Mouse (Mus musculus) limb, embryonic 11.5 days (tissue): ENCODE results near the gene Agbl1. TPM values are rescaled to one million over a fixed set of nuclear protein-coding genes. Genes with fewer than 3 reads are reported as not detected.
"Not testable (repeated sequence)": the region's sequence is repeated elsewhere in the genome, so short reads cannot be mapped to it uniquely, and the experiment has no call there.

Experiments used
- ATAC-seq: fragments of 200-750 bp; cut with Nextera tagmentation; 2 replicates; pipeline ENCODE4 v1.8.0; 2017; ENCODE audit warnings: low read depth; ENCODE audit not compliant: insufficient number of reproducible peaks, low FRiP score, low TSS enrichment
- DNase-seq: peaks from one replicate; pipeline ENCODE4 v3.0.0-alpha.2; 2015; ENCODE audit warnings: low spot score
- H3K27ac ChIP-seq: fragments of 300-500 bp; sonication (generic); replicated peaks from 2 replicates; pipeline ENCODE4 v1.5.1; 2014; ENCODE audit warnings: low read depth, mild to moderate bottlenecking, low read length
- H3K27me3 ChIP-seq: fragments of 300-500 bp; sonication (generic); 2 replicates; pipeline ENCODE4 v1.6.1; 2014; ENCODE audit warnings: mild to moderate bottlenecking, low read length, mixed read lengths; ENCODE audit not compliant: control insufficient read depth, insufficient read depth
- H3K36me3 ChIP-seq: fragments of 300-500 bp; sonication (generic); 2 replicates; pipeline ENCODE4 v1.6.1; 2014; ENCODE audit warnings: mild to moderate bottlenecking, low read length, moderate library complexity, mixed read lengths; ENCODE audit not compliant: control insufficient read depth, insufficient read depth
- H3K4me1 ChIP-seq: fragments of 300-500 bp; sonication (generic); 2 replicates; pipeline ENCODE4 v1.6.1; 2014; ENCODE audit warnings: low read length, mixed read lengths; ENCODE audit not compliant: control insufficient read depth, insufficient read depth
- H3K4me2 ChIP-seq: fragments of 300-500 bp; sonication (generic); 2 replicates; pipeline ENCODE4 v1.6.1; 2014; ENCODE audit warnings: low read depth, mild to moderate bottlenecking, moderate library complexity; ENCODE audit not compliant: severe bottlenecking
- H3K4me3 ChIP-seq: fragments of 300-500 bp; sonication (generic); 2 replicates; pipeline ENCODE4 v1.5.1; 2014; ENCODE audit warnings: low read depth, low read length
- H3K9ac ChIP-seq: fragments of 300-500 bp; sonication (generic); 2 replicates; pipeline ENCODE4 v1.6.1; 2014; ENCODE audit warnings: mild to moderate bottlenecking, low read length
- H3K9me3 ChIP-seq: fragments of 300-500 bp; sonication (generic); 2 replicates; pipeline ENCODE4 v1.6.1; 2016; ENCODE audit warnings: low read length; ENCODE audit not compliant: control insufficient read depth
- WGBS: fragments of 180-500 bp; shearing (Covaris S2); extraction: QIAGEN DNeasy Blood & Tissue Kit; methylation state at CpG from one replicate; pipeline ENCODE4 v1.1.7; 2014; 5-methylcytosine and 5-hydroxymethylcytosine counted together
- polyA plus RNA-seq: library from polyadenylated mRNA; unstranded; fragments of >200 nt; fragmentation: Nextera tagmentation; extraction: Ambion mirVana; gene quantifications from 2 replicates; pipeline ENCODE4 v1.2.1, GENCODE M21; 2014

Agbl1 gene
- polyA plus RNA-seq, 1 experiment from 2014 or later = not detected

- H3K4me1 ChIP-seq, H3K9ac ChIP-seq, H3K27ac ChIP-seq, DNase-seq, ATAC-seq, H3K9me3 ChIP-seq, H3K27me3 ChIP-seq, H3K4me3 ChIP-seq, H3K4me2 ChIP-seq, H3K36me3 ChIP-seq: not testable (repeated sequence)
- 92% methylated on average over 7 of the region's 7 CpGs for whole genome bisulfite sequencing
These were observed 502.5 kb downstream of the Agbl1 start for GRCm38 (mm10) chr7:76732220-76732619.

DNA sequence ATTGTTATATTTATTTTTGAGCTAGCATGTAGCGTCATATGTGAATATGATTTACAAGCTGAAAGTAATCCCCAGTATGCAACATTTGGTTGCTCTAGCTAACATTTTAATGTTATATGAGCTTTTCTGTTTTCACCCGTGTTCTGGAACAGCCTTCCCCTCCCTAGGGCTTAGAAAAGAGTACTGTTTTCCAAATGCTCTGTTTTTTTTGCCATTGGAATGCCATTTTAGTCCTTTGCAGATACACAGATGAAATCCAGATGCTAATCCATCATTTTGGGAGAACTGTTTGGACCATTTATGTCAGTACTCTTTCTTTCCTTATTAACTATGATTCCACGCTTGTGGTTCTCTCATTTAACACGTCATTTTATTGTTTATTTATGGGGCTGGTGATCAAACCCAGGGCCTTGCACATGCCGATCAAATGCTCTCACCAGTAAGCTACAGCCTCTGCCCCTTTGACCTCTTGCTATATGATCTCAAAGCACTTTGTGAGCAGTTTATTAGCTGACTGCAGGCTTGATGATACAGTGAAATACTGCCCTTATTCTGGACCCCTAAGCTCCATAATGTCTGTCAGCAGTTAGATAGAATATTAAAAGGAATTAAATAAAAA, 547.7 kb downstream of the Agbl1 start:
- DNase-seq (peak; percentile 46), ATAC-seq (peak; percentile 94)
- H3K4me1 ChIP-seq = no peaks in the 10 kb centered on the region

DNA sequence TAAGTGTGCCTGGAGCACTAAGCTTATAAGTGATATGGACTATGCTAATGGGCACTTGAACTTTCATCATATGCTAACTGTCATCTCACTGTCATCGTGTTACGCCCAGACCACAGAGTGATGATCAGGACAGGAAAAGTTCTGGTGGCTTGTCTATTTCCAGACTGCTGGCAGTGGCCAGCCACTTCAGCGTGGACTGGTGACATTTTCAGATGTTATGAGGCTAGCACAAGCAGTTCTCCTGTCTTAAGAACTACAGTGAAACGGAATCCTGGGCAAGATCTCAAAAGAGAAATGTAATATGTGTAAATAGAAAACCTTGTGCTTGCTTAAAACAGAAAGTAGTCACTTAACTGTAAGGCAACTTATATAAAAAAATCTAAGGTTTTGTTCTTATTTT, 550.8 kb downstream of the Agbl1 start:
- H3K9ac ChIP-seq = no peak overlapping the region
- no peaks in the 10 kb centered on the region for H3K36me3 ChIP-seq
- no peak for ATAC-seq
- no peaks in the 10 kb centered on the region for H3K4me1 ChIP-seq
- peaks cover 11% of the 10 kb centered on the region for H3K27me3 ChIP-seq
- WGBS = 84% methylated on average over 4 of the region's 4 CpGs
- H3K4me2 ChIP-seq = no peak overlapping the region
- no peak overlapping the region for H3K4me3 ChIP-seq
- no peak for DNase-seq
- H3K9me3 ChIP-seq = no peaks in the 10 kb centered on the region
- H3K27ac ChIP-seq = no peak overlapping the region

More for the DNA sequence above, 547.7 kb downstream of the Agbl1 start:
- Histone ChIP-seq H3K9me3 (no peaks in the 10 kb centered on the region), H3K27me3 (peaks cover 10% of the 10 kb centered on the region), H3K27ac (no peak overlapping the region), H3K9ac (no peak overlapping the region), H3K4me3 (no peak overlapping the region), H3K4me2 (no peak overlapping the region), H3K36me3 (no peaks in the 10 kb centered on the region)
- 11% methylated on average over 5 of the region's 5 CpGs for WGBS

GRCm38 (mm10) chr7:76788561-76789306, 559.0 kb downstream of the Agbl1 start:
- ATAC-seq (no peak), DNase-seq (no peak)
- Histone ChIP-seq H3K4me2 (no peak overlapping the region), H3K9me3 (no peaks in the 10 kb centered on the region), H3K4me3 (no peak overlapping the region), H3K27me3 (no peaks in the 10 kb centered on the region), H3K4me1 (no peaks in the 10 kb centered on the region), H3K9ac (no peak overlapping the region), H3K36me3 (no peaks in the 10 kb centered on the region), H3K27ac (no peak overlapping the region)
- 5% methylated on average over 1 of the region's 1 CpGs for WGBS

GRCm38 (mm10) chr7:76790041-76790440, 560.4 kb downstream of the Agbl1 start:
- H3K9me3 ChIP-seq = no peaks in the 10 kb centered on the region
- no peak for DNase-seq
- H3K4me3 ChIP-seq = no peak overlapping the region
- no peaks in the 10 kb centered on the region for H3K4me1 ChIP-seq
- no peaks in the 10 kb centered on the region for H3K36me3 ChIP-seq
- no peak overlapping the region for H3K27ac ChIP-seq
- H3K9ac ChIP-seq = no peak overlapping the region
- 81% methylated on average over 2 of the region's 2 CpGs for WGBS
- H3K27me3 ChIP-seq = no peaks in the 10 kb centered on the region
- ATAC-seq = no peak
- no peak overlapping the region for H3K4me2 ChIP-seq

DNA sequence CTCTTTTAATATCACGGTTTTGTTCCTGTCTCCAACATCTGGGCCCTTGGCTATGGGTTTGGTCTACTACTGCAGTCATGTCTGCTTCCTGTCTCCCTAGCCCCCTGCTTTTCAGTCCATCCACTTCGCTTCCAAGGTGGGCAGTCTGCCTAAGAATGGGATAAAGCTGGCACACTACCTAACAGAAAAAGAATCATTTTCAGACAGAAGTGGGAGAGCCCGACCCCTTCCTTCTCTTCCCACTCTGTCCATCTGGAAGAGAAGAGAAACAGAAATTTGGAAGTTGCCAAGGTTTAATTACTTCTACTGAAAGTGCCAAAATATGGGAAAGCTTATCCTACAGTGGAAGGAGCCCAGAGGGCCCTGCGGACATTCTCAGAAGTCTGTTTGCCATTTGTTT, 561.6 kb downstream of the Agbl1 start:
- H3K36me3 ChIP-seq = no peaks in the 10 kb centered on the region
- no peak for DNase-seq
- no peak overlapping the region for H3K4me2 ChIP-seq
- H3K27me3 ChIP-seq = no peaks in the 10 kb centered on the region
- H3K9me3 ChIP-seq = no peaks in the 10 kb centered on the region
- no peak overlapping the region for H3K4me3 ChIP-seq
- no peaks in the 10 kb centered on the region for H3K4me1 ChIP-seq
- WGBS = 89% methylated on average over 4 of the region's 4 CpGs
- ATAC-seq = no peak
- H3K27ac ChIP-seq = no peak overlapping the region
- H3K9ac ChIP-seq = no peak overlapping the region

DNA sequence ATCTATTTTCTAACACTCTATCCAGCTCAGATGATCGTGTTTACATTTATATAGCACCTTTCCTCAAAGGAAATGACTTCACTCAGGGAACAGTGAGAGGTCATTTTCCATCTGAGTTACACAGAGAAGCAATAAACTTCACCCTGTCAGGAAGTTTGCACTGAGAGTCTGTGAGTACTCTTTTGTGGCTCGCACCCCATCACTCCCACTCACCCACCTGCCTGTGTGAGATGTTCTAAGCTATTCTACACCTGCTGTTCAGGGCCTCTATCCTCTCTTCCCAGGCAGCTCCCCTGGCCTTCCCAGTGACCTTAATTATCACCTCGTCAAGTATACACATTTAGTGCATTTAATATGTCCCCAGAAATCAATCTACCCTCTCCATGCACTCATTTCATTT, 580.3 kb downstream of the Agbl1 start:
- H3K27ac ChIP-seq = no peak overlapping the region
- no peaks in the 10 kb centered on the region for H3K9me3 ChIP-seq
- H3K4me1 ChIP-seq = no peaks in the 10 kb centered on the region
- DNase-seq = no peak
- no peak for ATAC-seq
- no peaks in the 10 kb centered on the region for H3K27me3 ChIP-seq
- no peaks in the 10 kb centered on the region for H3K36me3 ChIP-seq
- no peak overlapping the region for H3K9ac ChIP-seq
- H3K4me2 ChIP-seq = no peak overlapping the region
- no peak overlapping the region for H3K4me3 ChIP-seq
- WGBS = 32% methylated on average over 3 of the region's 3 CpGs

DNA sequence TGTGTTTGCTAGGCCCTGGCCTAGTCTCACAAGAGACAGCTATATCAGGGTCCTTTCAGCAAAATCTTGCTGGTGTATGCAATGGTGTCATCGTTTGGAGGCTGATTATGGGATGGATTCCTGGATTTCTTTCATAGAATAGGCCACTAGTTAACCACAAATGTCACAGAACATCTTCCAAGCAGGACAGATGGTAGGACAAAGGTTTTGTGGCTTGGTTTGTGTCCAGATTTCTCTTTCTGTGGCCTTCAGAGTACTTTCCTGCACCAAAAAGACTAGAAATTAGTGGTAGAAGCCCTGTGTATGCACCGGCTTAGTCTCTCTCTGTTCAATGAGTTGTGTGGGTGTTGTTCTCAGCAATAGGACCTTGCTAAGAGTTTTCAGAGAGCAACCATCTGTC, 590.9 kb downstream of the Agbl1 start:
- H3K4me2 ChIP-seq = no peak overlapping the region
- no peaks in the 10 kb centered on the region for H3K4me1 ChIP-seq
- no peak for ATAC-seq
- 78% methylated on average over 2 of the region's 2 CpGs for WGBS
- no peak overlapping the region for H3K4me3 ChIP-seq
- no peak for DNase-seq
- H3K9ac ChIP-seq = no peak overlapping the region
- H3K36me3 ChIP-seq = no peaks in the 10 kb centered on the region
- H3K27ac ChIP-seq = no peak overlapping the region
- H3K9me3 ChIP-seq = no peaks in the 10 kb centered on the region
- no peaks in the 10 kb centered on the region for H3K27me3 ChIP-seq
